Mouse (Mus musculus): ENCODE measurements at regions not wholly inside any gene's neighbourhood (a gene's known extent, or its start where the extent isn't known, plus 50 kb on each side); places are given as distances from the start of the nearest gene placed in this dataset.

DNA sequence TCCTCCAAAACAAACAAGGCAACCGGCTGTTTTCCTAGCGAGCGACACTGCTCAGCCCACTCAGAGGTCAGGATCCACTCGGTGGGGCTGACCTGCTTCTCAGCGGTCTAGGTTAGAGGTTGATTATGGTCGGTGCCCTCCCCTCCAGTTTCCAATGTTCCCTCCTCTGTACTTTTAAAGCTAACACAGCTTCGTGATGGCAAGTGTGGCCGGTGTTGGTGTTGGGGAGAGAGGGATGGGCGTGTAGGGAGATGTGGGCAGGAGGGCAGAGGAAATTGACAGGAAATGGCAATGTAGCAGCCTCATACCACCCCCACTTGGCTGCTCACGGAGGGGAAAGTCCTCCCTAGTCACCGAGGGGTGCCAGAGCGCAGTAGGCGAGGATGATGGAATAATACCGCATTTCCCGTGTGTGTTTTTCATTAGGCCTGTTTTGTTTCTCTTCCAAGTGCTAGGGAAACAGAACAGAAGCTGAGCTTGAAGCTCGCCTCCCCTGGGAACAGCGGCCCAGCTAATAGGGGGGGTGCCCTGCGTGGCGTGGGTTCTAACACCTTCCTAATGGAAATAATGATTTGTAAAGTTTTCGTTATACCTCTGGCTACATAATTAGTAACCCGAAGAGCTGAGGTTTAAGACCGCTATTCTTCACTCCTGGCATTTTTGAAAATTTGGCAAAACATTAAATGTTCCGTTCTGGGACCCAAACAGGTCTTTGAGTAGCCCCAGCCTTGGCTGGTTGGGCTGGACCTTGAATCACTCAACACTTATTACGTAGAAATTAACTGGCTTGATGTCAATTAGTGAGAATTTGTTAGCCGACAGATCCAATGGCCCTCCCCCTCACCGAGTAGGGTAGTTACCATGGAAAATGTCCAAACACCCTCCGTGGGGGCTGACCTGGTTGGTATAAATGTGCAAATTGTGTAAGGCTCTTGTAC is 383.5 kb downstream of the Mtx2 start:
- 72% methylated on average over 27 of the region's 27 CpGs for WGBS
- H3K27ac ChIP-seq (ENCODE audit: low read length), result no peak overlapping the region
- no peak for ATAC-seq (ENCODE audit: insufficient number of reproducible peaks, insufficient read depth, low FRiP score, low read depth)
- no peaks in the 10 kb centered on the region for H3K9me3 ChIP-seq (ENCODE audit: control insufficient read depth, low read depth, low read length)
- H3K4me2 ChIP-seq (replicated peaks; ENCODE audit: low read depth, low read length), result no peak overlapping the region
- H3K27me3 ChIP-seq (ENCODE audit: control insufficient read depth, insufficient read depth, low read length), result no peaks in the 10 kb centered on the region
- no peak overlapping the region for H3K9ac ChIP-seq (replicated peaks; ENCODE audit: low read depth, low read length)
- H3K36me3 ChIP-seq (ENCODE audit: control insufficient read depth, insufficient read depth, low read length), result no peaks in the 10 kb centered on the region
- H3K4me3 ChIP-seq (ENCODE audit: low read depth, low read length), result no peak overlapping the region
- H3K4me1 ChIP-seq (ENCODE audit: control insufficient read depth, insufficient read depth, low read length), result no peaks in the 10 kb centered on the region

DNA sequence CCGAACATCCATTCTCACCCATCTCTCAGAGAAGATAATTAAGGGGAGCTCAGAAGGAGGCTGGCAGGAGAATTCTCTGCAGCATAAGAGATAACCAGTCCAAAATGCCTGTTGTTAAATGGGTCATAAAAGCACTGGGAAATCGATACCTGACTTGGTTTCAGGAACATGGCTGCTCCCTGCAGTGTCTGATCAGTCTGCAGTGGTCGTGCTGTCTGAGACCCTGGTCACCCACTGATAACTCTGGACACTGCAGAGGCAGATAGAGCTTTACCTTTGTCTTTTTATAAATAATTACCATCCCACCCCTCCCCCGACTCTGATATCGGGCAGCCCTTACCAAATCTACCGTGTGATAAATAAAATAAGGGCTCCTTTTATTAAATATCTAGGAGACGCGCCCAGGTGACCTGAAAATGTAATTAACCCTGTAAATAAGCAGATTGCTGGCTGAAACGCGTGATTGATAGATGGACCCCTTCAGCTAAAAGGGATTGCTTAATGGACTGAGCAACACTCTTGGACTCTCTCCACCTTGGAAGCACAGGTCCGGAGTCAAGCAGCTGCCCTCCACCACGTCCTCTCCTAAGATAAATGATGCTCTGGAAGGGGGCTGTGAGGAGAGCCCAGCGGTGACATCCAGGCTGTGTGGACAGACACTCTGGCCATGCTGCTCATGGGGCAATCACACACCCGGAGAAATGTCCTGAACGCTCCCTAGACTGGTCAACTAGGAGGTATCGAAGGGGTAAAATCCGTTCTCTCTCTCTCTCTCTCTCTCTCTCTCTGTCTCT is 384.4 kb downstream of the Mtx2 start:
- H3K9me3 ChIP-seq (ENCODE audit: control insufficient read depth, low read depth, low read length), result no peaks in the 10 kb centered on the region
- no peaks in the 10 kb centered on the region for H3K36me3 ChIP-seq (ENCODE audit: control insufficient read depth, insufficient read depth, low read length)
- no peak overlapping the region for H3K4me3 ChIP-seq (ENCODE audit: low read depth, low read length)
- no peak overlapping the region for H3K4me2 ChIP-seq (replicated peaks; ENCODE audit: low read depth, low read length)
- no peak overlapping the region for H3K9ac ChIP-seq (replicated peaks; ENCODE audit: low read depth, low read length)
- 51% methylated on average over 17 of the region's 17 CpGs for WGBS
- no peak overlapping the region for H3K27ac ChIP-seq (ENCODE audit: low read length)
- H3K27me3 ChIP-seq (ENCODE audit: control insufficient read depth, insufficient read depth, low read length), result no peaks in the 10 kb centered on the region
- ATAC-seq (ENCODE audit: insufficient number of reproducible peaks, insufficient read depth, low FRiP score, low read depth), result no peak
- no peaks in the 10 kb centered on the region for H3K4me1 ChIP-seq (ENCODE audit: control insufficient read depth, insufficient read depth, low read length)

DNA sequence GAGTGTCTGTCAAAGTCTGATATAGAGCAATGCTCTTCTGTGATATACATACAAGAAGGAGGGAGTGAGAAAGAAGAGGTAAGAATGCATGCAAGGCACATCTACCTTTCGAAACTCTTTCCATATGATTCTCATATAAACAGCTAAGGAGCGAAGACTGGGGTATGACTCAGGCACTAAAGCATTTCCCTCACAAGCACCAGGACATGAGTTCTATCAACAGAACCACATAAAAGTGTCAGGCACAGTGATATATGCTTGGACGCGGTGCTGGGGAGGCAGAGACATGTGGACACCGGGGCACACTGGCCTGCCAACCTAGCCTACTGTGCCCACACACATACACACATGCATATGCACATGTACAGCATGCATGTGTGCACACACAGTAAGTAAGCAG is 391.3 kb downstream of the Mtx2 start:
- Histone ChIP-seq H3K36me3 (ENCODE audit: control insufficient read depth, insufficient read depth, low read length) (no peaks in the 10 kb centered on the region), H3K4me3 (ENCODE audit: low read depth, low read length) (no peak overlapping the region), H3K4me2 (replicated peaks; ENCODE audit: low read depth, low read length) (no peak overlapping the region), H3K9me3 (ENCODE audit: control insufficient read depth, low read depth, low read length) (no peaks in the 10 kb centered on the region), H3K27me3 (ENCODE audit: control insufficient read depth, insufficient read depth, low read length) (no peaks in the 10 kb centered on the region), H3K4me1 (ENCODE audit: control insufficient read depth, insufficient read depth, low read length) (no peaks in the 10 kb centered on the region), H3K27ac (ENCODE audit: low read length) (no peak overlapping the region), H3K9ac (replicated peaks; ENCODE audit: low read depth, low read length) (no peak overlapping the region)
- WGBS, result 72% methylated on average over 5 of the region's 5 CpGs
- ATAC-seq (ENCODE audit: insufficient number of reproducible peaks, insufficient read depth, low FRiP score, low read depth), result no peak

DNA sequence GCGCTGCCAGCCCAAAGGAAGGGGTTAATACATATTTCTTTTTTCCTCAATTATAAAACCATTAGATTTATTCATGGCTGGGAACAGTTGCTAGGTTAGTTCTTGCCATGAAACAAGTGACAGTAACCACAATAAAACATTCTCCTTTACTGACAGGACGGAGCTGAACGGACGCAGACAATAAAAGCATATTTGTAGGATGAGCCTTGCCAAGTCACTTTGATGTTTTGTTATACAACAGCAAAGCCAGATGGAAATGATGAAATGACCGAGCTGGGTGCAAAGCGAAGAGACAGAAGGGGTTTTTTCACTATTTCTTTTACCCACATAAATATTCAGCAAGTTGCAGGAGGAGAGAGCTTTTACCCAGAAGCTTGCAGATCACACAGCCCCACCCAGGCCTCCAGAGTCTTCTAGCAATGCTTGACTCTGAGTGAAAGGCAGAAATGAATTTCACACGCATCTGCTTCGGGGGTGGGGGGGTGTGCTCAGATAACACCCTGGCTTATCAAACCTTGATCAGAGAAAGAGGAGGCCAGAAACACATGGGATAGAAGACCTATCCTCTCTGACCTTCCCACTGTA is 395.3 kb downstream of the Mtx2 start:
- Histone ChIP-seq H3K4me2 (replicated peaks; ENCODE audit: low read depth, low read length) (no peak overlapping the region), H3K4me3 (ENCODE audit: low read depth, low read length) (no peak overlapping the region), H3K9ac (replicated peaks; ENCODE audit: low read depth, low read length) (no peak overlapping the region), H3K27ac (ENCODE audit: low read length) (no peak overlapping the region), H3K4me1 (ENCODE audit: control insufficient read depth, insufficient read depth, low read length) (no peaks in the 10 kb centered on the region), H3K9me3 (ENCODE audit: control insufficient read depth, low read depth, low read length) (no peaks in the 10 kb centered on the region), H3K36me3 (ENCODE audit: control insufficient read depth, insufficient read depth, low read length) (no peaks in the 10 kb centered on the region), H3K27me3 (ENCODE audit: control insufficient read depth, insufficient read depth, low read length) (no peaks in the 10 kb centered on the region)
- WGBS, result 57% methylated on average over 8 of the region's 8 CpGs
- ATAC-seq (ENCODE audit: insufficient number of reproducible peaks, insufficient read depth, low FRiP score, low read depth), result no peak

DNA sequence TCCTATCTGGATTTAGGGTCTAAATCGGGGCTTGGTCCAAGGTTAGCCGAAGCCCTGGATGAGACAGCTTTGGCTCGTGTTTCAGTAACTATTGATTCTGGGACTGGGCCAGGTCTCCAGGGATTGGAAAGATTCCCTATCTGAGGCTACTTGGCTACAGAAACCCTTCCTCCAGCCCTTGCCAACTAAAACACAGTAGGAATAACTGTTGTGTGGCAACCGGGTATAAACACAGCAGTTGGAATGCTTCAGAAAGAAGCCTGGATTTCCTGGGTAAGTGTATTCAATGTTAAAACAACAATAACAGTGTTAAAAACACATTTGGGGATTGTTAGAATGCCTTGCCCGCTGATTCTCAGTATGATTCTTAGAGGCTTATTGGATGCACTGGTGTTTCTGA is 398.8 kb downstream of the Mtx2 start:
- no peaks in the 10 kb centered on the region for H3K27me3 ChIP-seq (ENCODE audit: control insufficient read depth, insufficient read depth, low read length)
- H3K4me2 ChIP-seq (replicated peaks; ENCODE audit: low read depth, low read length), result no peak overlapping the region
- no peak for ATAC-seq (ENCODE audit: insufficient number of reproducible peaks, insufficient read depth, low FRiP score, low read depth)
- H3K4me3 ChIP-seq (ENCODE audit: low read depth, low read length), result no peak overlapping the region
- no peaks in the 10 kb centered on the region for H3K4me1 ChIP-seq (ENCODE audit: control insufficient read depth, insufficient read depth, low read length)
- no peak overlapping the region for H3K9ac ChIP-seq (replicated peaks; ENCODE audit: low read depth, low read length)
- H3K27ac ChIP-seq (ENCODE audit: low read length), result no peak overlapping the region
- H3K9me3 ChIP-seq (ENCODE audit: control insufficient read depth, low read depth, low read length), result no peaks in the 10 kb centered on the region
- H3K36me3 ChIP-seq (ENCODE audit: control insufficient read depth, insufficient read depth, low read length), result no peaks in the 10 kb centered on the region
- WGBS, result 57% methylated on average over 5 of the region's 5 CpGs

DNA sequence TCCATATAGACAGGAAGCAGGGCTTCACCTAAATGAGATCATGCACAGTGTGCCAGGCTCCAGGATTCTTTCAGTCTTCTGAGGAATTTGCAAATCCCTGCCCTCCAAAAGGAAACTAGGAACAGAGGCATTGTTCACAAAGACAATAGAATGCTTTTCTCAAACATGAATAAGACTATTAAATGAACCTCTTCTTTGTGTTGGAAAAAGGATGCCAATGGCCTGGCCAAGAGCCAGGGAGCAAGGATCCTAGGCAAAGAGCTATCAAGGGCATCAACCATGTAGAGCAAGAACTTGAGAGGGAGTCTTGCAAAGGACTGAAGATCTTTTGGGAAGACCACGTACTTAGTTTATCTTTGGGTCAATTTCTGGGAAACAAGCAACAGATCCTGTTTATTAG is 415.4 kb downstream of the Mtx2 start:
- Histone ChIP-seq H3K27ac (ENCODE audit: low read length) (no peak overlapping the region), H3K9me3 (ENCODE audit: control insufficient read depth, low read depth, low read length) (no peaks in the 10 kb centered on the region), H3K4me2 (replicated peaks; ENCODE audit: low read depth, low read length) (no peak overlapping the region), H3K4me3 (ENCODE audit: low read depth, low read length) (no peak overlapping the region), H3K9ac (replicated peaks; ENCODE audit: low read depth, low read length) (no peak overlapping the region), H3K36me3 (ENCODE audit: control insufficient read depth, insufficient read depth, low read length) (no peaks in the 10 kb centered on the region), H3K4me1 (ENCODE audit: control insufficient read depth, insufficient read depth, low read length) (no peaks in the 10 kb centered on the region), H3K27me3 (ENCODE audit: control insufficient read depth, insufficient read depth, low read length) (no peaks in the 10 kb centered on the region)
- ATAC-seq (ENCODE audit: insufficient number of reproducible peaks, insufficient read depth, low FRiP score, low read depth), result no peak
- 79% methylated on average over 1 of the region's 1 CpGs for WGBS

DNA sequence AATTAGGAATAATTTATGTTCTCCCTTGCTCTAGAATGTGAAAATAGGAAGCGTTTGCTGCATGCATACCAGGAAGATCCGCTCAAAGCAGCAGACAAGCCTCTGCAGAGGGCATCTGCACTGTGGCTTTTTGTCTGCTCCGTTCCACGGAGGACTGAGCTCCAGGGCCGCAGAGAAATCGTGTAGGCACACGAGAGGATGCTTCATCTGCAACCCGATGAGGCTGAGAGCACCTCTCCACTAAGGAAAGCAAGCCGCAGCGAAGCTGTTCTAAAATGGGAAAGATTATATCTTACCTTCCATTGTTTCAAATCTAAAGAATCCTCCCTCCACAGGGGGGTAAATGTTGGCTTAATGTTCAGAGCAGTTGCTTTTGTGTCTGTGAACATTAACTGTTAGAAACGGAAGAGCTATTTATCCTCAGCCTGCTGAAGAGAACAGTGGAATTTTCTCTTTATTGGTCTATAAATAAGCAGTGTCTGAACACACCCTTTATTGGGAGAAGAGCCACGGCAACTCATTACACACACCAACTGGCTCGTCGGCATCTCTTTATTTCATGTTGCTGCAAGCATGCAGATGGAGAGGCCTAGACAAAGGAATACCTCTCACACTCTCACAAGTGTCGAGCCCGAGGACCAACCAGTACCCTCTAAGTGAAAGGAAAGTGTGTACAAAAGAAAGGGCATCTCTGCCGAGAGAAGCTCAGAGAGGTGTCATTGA is 414.6 kb upstream of the Hnrnpa3 start:
- no peaks in the 10 kb centered on the region for H3K9me3 ChIP-seq (ENCODE audit: control insufficient read depth, low read depth, low read length)
- no peak overlapping the region for H3K4me3 ChIP-seq (ENCODE audit: low read depth, low read length)
- H3K9ac ChIP-seq (replicated peaks; ENCODE audit: low read depth, low read length), result no peak overlapping the region
- H3K4me2 ChIP-seq (replicated peaks; ENCODE audit: low read depth, low read length), result no peak overlapping the region
- H3K27ac ChIP-seq (ENCODE audit: low read length), result no peak overlapping the region
- no peaks in the 10 kb centered on the region for H3K4me1 ChIP-seq (ENCODE audit: control insufficient read depth, insufficient read depth, low read length)
- no peaks in the 10 kb centered on the region for H3K36me3 ChIP-seq (ENCODE audit: control insufficient read depth, insufficient read depth, low read length)
- no peaks in the 10 kb centered on the region for H3K27me3 ChIP-seq (ENCODE audit: control insufficient read depth, insufficient read depth, low read length)
- 63% methylated on average over 17 of the region's 17 CpGs for WGBS
- no peak for ATAC-seq (ENCODE audit: insufficient number of reproducible peaks, insufficient read depth, low FRiP score, low read depth)

DNA sequence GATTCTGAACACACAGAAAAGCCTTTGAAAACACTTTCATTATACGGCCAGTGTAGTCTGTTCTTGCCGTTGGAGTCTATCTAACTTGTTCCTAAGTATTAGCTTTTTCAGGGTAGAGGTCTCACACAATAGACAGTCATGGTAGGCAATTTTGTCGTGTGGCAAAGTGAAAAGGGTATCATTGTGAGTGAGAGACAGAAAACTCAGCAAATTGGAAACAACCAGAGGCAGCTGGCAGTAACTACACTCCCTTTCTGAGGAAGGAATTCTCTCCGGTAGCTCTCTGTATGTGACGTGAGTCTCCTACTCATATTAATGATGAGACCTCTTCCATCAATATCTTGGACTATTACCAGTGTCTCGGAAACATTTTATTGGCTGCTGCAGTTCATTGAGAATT is 413.8 kb upstream of the Hnrnpa3 start:
- Histone ChIP-seq H3K9ac (replicated peaks; ENCODE audit: low read depth, low read length) (no peak overlapping the region), H3K27me3 (ENCODE audit: control insufficient read depth, insufficient read depth, low read length) (no peaks in the 10 kb centered on the region), H3K4me1 (ENCODE audit: control insufficient read depth, insufficient read depth, low read length) (no peaks in the 10 kb centered on the region), H3K36me3 (ENCODE audit: control insufficient read depth, insufficient read depth, low read length) (no peaks in the 10 kb centered on the region), H3K4me3 (ENCODE audit: low read depth, low read length) (no peak overlapping the region), H3K4me2 (replicated peaks; ENCODE audit: low read depth, low read length) (no peak overlapping the region), H3K27ac (ENCODE audit: low read length) (no peak overlapping the region), H3K9me3 (ENCODE audit: control insufficient read depth, low read depth, low read length) (no peaks in the 10 kb centered on the region)
- ATAC-seq (ENCODE audit: insufficient number of reproducible peaks, insufficient read depth, low FRiP score, low read depth), result no peak
- WGBS, result 78% methylated on average over 6 of the region's 6 CpGs

All from stomach, embryonic 14.5 days (tissue).